Comparison of ENCODE assay signal across 8 mouse cellular contexts in the genomic region with DNA sequence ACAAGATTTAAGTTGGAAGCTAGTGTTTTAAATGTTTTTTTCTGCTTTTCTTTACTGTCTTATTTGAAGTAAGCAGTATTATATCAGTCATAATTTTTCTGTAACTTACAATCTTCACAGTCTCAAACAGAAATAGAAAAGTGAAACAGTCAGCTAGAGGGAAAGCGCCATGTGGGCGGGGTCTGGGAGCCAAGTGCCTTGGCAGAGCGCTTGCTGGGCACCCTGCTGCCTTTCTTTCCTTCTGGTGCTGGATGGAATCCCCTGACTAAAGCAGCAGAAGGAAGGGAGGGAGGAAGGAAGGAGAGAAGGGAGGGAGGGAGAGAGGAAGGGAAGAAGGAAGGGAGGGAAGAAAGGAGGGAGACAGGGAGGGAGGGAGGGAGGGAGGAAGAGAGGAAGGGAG. TPM values are rescaled to one million over a fixed set of nuclear protein-coding genes. Genes with fewer than 3 reads are reported as not detected.
DNase-seq lines count a peak whose midpoint lies in the region; ATAC-seq and TF ChIP-seq lines count a peak whose summit lies in the region.
"Not testable (repeated sequence)": the region's sequence is repeated elsewhere in the genome, so short reads cannot be mapped to it uniquely, and the experiment has no call there.

No protein-coding gene starts in this region.

- DNase-seq in NIH3T3 (ENCODE audit: low read depth), result peak; percentile 20
- peak; percentile 48 for DNase-seq in gastrocnemius, postnatal 10 days
- DNase-seq in heart, postnatal 36 days, result peak; percentile 20 to 39
- DNase-seq in layer of hippocampus, postnatal 36 days, result peak; percentile 21 to 38
- peak; percentile 22 for DNase-seq in lung, postnatal 0 days (ENCODE audit: low spot score)
- DNase-seq in right cerebral cortex, postnatal 25 days, result peak; percentile 56

- H3K9me3 ChIP-seq in forebrain, embryonic 13.5 days (replicated peaks); lung, postnatal 0 days (ENCODE audit: low read length): not testable (repeated sequence)

- H3K9ac ChIP-seq in forebrain, embryonic 13.5 days; lung, postnatal 0 days (replicated peaks; ENCODE audit: low read depth): not testable (repeated sequence)

- TF ChIP-seq EP300 in lung, postnatal 0 days (IDR thresholded peaks at IDR 0.05), result not testable (repeated sequence)

- not testable (repeated sequence) for H3K4me3 ChIP-seq in forebrain, embryonic 13.5 days; lung, postnatal 0 days (ENCODE audit: low read depth, low read length)

- H3K4me1 ChIP-seq in forebrain, embryonic 13.5 days; lung, postnatal 0 days (ENCODE audit: insufficient read depth, low read depth, low read length): not testable (repeated sequence)

- H3K27ac ChIP-seq in forebrain, embryonic 13.5 days; lung, postnatal 0 days (ENCODE audit: low read length): not testable (repeated sequence)

- H3K27me3 ChIP-seq in forebrain, embryonic 13.5 days; lung, postnatal 0 days (replicated peaks; ENCODE audit: insufficient read depth, low read length): not testable (repeated sequence)

- not testable (repeated sequence) for H3K36me3 ChIP-seq in forebrain, embryonic 13.5 days (ENCODE audit: poor library complexity, severe bottlenecking); lung, postnatal 0 days (ENCODE audit: insufficient read depth, low read length)

- H3K4me2 ChIP-seq in forebrain, embryonic 13.5 days; lung, postnatal 0 days (replicated peaks; ENCODE audit: low read depth, low read length): not testable (repeated sequence)

- ATAC-seq in cerebellum, adult (ENCODE audit: insufficient number of reproducible peaks, low FRiP score, low TSS enrichment), result peak; percentile 82
- ATAC-seq in forebrain, embryonic 13.5 days, result peak; percentile 27; the same call in 1 of the 2 replicates
- ATAC-seq in lung, postnatal 0 days, result not testable (repeated sequence)

- intact Hi-C loops in heart, postnatal 36 days (cut with DNase I), result not testable (repeated sequence)

- WGBS in forebrain, embryonic 13.5 days, result 22% methylated on average over 3 of the region's 3 CpGs
- 48% methylated on average over 3 of the region's 3 CpGs for WGBS in lung, postnatal 0 days

- not testable (repeated sequence) for TF ChIP-seq CTCF in lung, postnatal 0 days (IDR thresholded peaks at IDR 0.05)

RNA-seq across cellular contexts. Expression of gene Lrch3, which starts 25.4 kb away (rescaled TPM):
- polyA plus RNA-seq in forebrain, embryonic 13.5 days (2015; fragmentation: Nextera tagmentation; extraction: Ambion mirVana), result 36.7 and 39.9 TPM in 2 replicates
- 10 to 100 TPM; 21.3 to 26.4 TPM for total RNA-seq in gastrocnemius, postnatal 10 days (2021)
- 10 to 100 TPM; 24.6 to 25.4 TPM for total RNA-seq in heart, postnatal 36 days (2021)
- 10 to 100 TPM; 43.8 to 47.4 TPM for total RNA-seq in layer of hippocampus, postnatal 36 days (2021)
- polyA plus RNA-seq in lung, postnatal 0 days (2015; fragmentation: Nextera tagmentation; extraction: Ambion mirVana), result 15.7 and 17.3 TPM in 2 replicates
